Mouse (Mus musculus): Measurements from ENCODE around the gene Gm49342.
"Not testable (repeated sequence)": the region's sequence is repeated elsewhere in the genome, so short reads cannot be mapped to it uniquely, and the experiment has no call there.

GRCm38 (mm10) chr14:50944668-50945033, 334 bp downstream of the Gm49342 start:
- not testable (repeated sequence) for TF ChIP-seq CTCF (IDR thresholded peaks at IDR 0.05; ENCODE audit: extremely low read depth, insufficient read length, insufficient replicate concordance, low read depth, low read length); POLR2A (IDR thresholded peaks at IDR 0.05; ENCODE audit: low read depth, low read length)
